Mouse (Mus musculus) retina, postnatal 7 days (tissue): Measurements from ENCODE around the gene Bcl2a1d.
"Not testable (repeated sequence)": the region's sequence is repeated elsewhere in the genome, so short reads cannot be mapped to it uniquely, and the experiment has no call there.

Experiments used
- DNase-seq: peaks from one replicate; pipeline ENCODE4 v3.0.0-alpha.2; 2012; ENCODE audit warnings: low read depth, low spot score

Bcl2a1d gene

GRCm38 (mm10) chr9:88698746-88699145 is 33.0 kb downstream of the Bcl2a1d start:
- DNase-seq = not testable (repeated sequence)

GRCm38 (mm10) chr9:88691307-88691706 is 40.4 kb downstream of the Bcl2a1d start:
- DNase-seq = not testable (repeated sequence)

- DNase-seq = not testable (repeated sequence)
These were observed 42.3 kb downstream of the Bcl2a1d start for GRCm38 (mm10) chr9:88689451-88689850.

- not testable (repeated sequence) for DNase-seq
These were observed 45.0 kb downstream of the Bcl2a1d start for GRCm38 (mm10) chr9:88686719-88687118.
